Mouse (Mus musculus) thymus, postnatal 4 days (tissue): ENCODE measurements at regions not wholly inside any gene's neighbourhood (a gene's known extent, or its start where the extent isn't known, plus 50 kb on each side); places are given as distances from the start of the nearest gene placed in this dataset.

Experiments used
- DNase-seq: peaks from one replicate; pipeline ENCODE4 v3.0.0; 2021

DNA sequence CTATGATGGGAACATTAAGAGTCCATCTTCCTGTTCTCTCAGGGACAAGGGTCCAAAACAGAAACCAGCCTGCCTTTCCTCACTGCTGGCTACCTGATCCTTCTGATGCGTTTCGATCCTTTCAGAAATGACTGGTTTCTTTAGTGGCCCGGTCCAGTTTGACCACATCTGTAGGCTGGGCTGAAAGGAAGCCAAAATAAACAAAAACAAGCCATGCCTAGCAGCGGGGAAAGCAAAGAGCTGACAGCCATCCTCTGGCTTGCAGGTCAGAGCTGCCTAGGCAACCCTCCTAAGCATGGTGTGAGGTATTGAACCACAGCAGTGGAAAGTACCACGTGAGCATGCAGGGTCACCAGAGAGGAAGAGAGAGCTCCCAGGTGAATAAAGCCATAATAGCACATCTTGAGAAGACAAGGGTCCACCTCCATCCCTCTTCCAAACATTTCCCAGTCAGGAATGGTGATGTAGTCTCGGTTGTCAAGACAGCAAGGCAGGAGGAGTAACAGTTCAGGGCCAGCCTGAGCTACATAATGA, 146.6 kb downstream of the Rybp start:
- DNase-seq: no peak

DNA sequence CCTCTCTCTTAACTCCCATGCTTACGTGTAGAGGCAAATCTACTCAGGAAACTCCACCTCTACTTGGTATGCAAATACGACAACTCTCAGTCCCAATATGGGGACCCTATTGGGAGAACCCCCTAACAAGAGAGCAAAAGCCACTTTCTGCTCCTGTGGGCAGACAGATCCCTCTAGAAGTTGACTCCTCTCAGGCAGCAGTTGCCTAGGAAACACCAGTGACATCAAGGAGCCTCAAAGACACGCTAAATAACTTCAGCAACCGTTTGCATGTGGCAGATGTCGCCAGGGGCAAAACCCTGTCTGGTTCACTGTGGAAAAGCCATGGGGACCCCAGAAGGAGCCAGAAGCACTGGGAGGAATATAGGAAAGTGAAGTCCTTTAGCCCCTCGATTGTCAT, 147.5 kb downstream of the Rybp start:
- no peak for DNase-seq

DNA sequence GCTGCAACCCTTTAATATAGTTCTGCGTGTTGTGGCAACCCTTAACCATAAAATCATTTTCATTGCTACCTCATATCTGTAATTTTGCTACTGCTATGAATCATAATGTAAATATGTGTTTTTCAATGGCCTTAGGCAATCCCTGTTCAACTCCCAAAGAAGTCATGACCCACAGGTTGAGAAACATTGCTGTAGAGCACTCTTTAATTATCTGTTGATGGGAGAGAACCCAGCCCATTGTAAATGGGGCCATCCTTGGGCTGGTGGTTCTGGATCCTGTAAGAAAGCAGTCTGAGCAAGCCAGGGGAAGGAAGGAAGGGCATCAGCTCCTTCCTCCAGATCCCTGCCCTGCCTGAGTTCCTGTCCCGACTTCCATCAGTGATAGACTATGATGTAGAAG, 148.6 kb downstream of the Rybp start:
- DNase-seq: no peak

DNA sequence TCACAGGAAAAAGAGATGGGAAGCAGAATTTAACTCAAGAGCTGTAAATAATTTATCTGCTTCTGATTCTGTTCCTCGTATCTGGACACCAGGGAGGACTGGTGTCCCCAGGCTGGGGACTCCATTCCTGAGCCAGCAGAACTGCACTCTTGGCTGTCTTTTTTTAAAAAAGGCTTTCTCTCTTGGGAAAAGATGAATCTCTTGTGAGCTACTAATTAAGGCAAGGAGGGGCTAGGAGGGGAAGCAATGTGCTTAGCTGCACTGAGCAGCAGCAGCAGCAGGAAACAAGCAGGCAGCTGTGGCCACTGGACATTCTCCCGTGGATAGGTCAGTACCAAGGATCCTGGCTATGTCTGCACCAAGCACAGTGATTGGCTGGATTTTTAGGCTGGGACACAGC, 152.1 kb downstream of the Rybp start:
- no peak for DNase-seq

DNA sequence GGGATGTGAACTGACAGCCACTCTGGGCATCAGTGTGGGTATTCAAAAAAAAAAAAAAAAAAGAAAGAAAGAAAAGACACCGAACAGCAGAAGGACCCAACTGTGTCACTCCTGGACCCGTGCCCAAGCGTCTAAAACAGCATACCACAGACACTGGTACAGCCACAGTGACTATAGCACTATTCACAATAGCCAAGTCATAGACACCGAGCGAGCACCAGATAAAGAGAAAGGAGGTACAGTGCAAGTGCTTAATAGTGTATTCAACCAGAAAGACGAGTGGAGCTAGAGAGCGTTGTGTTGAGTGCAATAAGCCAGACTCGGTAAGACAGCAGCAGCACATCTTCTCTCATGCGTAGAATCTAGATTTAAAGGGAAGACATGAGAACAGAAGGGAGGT, 153.3 kb downstream of the Rybp start:
- DNase-seq: no peak

DNA sequence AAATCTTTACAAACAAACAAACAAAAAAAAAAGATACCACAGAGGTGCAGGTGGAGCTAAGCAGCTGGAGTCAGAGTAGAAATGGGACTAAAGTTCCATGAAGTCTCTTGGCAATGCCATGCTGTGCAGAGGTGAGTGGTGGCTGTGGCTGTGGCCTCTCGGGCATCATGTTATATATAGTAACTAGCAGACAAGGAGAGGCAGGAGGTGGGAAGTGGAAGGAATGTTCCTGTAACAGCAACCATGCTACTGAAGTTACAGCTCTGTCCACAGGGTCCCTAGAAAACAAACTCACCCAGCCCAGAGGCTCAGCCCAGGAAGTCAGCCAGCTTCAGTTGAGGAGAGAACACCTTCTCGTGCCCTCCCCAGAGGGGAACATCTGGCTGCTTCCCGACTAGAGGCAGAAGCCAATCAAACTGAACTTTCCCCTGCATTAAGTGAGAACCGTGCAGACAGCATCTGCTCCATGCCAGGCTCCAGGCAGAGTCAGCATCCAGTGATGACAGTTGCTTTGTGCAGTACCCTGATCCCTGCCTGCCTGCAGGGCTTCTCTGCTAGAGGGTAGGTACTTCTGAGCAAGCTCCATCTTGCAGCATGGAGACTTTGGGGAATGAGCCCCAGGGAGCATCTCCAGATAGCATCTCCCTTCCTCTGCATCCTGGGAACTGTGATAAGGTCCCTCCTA, 154.2 kb downstream of the Rybp start:
- no peak for DNase-seq

DNA sequence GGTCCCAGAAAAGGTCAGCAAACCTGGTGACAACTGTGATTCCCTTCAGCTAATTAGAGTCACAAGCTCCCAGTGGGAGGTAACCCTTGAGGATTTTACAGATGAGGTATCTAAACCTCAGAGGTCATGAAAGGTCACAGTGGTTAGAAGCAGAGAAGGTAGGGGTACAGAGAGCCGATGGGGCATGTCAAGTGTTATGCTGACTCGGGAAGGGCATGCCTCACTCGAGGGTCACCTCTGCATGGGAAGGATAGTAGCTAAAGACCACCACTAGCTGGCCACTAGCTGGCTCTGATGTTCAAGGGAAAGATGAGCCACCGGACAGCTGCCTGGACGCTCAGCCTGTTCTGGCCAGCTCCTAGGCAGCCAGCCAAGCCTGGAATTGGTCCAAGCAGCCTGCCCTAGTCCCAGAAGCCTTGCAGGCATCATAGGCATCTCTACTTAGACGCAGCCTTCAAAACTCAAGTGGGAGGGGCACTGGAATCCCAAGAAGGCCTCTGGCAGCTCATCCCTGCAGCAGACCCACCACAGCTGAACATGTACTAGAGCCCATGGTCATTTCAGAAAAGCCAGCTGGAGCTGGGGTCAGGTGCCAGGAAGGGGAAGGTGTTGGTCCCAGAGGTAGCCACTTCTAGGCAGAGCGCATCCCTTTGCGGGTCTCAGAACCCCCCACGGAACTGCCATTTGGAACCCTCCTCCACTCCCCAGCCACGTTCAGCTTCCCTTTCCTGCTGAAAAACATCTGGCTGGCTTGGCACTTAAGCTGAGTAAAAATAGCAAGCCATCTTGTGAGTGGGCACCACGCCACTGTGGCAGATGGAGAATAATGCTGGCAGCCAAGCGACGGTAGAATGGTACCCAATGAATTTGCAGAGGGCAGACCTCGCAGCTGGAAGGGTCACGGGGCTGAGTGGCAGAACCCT, 159.8 kb downstream of the Rybp start:
- DNase-seq: no peak

DNA sequence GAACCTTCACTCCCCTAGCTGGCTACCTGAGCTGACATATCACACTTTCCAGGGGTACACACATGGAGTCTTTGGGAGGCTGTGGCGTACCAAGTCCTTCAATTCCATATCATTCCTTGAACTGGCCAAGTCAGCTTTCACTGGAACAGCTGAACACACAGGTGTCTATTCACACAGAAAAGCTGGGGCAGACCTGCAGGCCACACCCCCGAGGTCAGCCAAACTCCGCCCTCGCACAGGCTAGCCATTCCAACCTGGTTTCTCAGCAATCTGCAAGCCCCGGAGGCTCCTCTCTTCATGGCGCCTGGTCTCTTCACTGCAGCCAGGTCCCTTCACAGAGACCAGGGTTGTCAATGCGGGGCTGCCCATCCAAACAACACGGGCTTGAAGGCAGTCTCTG, 160.5 kb downstream of the Rybp start:
- DNase-seq: no peak

DNA sequence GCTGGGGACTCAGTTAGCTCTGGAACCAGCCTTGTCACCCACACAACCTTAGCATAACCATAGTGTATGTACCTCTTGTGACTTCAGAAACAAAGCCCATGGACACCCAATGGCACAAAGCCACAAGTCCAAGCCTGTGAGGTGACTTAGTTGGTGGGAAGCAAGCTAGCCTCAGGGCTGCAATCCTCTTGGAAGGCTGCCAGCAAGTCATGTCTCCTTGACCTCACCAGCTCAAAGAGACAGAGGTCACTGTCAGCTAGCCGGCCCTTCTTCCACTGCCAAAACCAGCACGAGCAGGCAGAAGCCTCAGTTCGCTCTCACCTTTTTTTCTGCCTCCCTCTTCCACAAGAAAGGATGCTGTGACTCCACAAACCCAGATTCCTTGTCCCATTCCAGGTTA, 161.0 kb downstream of the Rybp start:
- no peak for DNase-seq

DNA sequence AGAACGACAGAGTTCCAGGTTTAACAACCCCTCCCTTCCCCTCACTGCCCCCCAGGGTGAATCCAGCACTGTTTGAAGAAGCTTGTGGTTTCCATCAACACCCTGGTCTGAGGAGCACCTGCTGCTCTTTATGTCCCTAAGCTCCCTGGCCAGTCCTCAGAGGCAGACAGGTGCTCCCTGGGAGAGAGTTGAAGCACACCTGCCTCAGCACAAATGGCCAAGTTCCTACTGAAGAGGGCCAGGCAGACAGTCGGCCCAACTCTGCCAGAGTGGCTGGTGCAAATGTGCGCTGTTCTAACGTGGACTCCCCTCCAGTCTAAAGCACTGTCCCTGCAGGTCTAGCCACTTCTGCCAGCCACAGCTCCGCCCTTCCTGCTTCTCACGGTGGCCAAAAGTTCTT, 166.0 kb downstream of the Rybp start:
- no peak for DNase-seq

DNA sequence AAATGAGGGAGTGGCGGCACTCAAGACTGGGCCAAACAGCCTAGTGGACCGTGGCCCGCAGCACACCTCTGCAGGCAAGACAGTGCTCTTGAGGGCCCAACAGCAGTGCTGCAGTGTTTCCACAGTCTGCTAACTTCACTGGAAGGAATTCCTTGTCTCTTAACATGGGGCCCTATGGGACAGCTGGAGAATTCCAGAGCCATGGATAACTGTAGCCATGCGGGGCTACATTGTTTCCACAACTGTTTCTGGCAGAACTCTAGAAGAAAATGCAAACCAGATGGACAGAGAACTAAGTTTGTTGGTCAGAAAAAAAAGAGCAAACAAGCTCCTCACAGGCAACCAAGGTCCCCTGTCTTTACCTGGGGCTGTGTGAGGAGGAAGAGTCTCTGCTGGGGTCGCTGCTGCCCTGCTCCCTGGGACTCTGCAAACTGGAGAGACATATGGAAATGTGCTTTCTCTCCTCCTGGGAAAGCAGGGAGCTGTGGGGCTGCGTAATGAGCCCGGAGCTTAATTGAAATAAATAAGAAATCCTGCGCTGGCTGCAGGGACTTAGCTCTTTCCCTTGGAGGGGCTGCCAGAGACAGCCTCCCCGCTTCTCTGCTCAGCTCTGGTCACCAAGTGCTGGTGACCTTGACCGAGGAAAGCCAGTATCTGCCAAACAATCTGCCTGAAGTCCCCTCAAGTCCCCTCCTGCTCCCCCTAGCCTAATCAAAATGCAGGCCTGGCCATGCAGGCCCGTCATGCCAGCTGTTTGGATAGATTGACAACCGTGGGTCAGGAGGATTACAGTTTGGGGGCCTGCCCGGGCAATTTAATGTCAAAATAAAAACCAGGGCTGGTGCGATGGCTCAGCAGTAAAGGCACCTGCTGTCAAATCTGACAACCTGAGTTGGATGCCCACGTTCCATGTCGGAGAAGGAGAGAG, 167.0 kb downstream of the Rybp start:
- no peak for DNase-seq

DNA sequence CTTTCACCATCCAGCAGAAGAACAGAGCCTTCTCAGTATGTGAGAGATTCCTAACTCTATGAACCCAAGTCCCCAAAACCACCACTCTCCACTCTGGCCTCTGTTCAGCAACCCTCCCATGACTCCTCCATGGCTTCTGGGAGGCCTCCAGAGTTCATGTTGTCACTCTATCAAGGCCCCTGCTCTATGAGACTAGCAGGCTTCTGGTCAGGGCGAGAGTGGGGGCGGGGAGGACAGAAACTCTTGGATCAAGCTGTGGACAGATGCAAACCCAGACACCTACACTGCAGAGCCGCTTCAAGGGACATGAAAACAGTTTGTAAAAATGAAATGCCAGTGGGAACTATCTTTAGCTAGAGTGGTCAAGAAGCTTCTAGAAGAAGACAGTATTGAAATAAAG, 170.2 kb downstream of the Rybp start:
- no peak for DNase-seq

DNA sequence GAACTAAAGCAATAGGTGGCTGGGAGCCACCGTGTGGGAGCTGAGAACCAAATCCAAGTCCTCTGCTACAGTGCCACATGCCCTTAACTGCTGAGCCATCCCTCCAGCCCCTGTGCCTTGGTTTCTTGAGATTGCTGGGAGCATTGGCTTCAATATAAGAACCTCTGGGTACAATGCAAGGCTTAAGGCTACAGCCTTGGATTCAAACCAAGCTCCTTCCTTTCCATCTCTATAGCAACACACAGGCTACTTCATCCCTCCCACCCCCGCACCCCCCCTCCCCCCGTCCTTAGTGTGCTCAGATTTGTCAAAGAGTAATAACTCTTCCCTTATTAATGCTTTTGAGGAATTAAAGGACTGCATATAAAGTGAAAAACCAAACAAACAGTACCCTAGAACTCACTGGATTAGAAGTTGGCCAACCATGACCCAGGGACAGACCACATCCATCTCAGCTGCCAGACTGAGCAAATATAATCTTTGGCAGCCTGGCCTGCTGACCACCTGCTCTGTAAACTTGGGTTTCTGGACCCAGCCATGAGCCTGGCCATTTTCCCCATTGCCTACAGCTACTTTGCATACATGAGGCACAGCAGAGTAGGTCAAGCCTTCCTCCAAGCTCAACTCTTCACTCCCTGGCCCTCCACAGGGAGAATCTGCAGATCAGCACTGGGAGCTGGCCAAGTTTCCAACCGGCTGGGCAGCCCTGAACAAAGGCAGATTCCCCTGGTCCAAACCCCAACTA, 173.7 kb downstream of the Rybp start:
- no peak for DNase-seq

DNA sequence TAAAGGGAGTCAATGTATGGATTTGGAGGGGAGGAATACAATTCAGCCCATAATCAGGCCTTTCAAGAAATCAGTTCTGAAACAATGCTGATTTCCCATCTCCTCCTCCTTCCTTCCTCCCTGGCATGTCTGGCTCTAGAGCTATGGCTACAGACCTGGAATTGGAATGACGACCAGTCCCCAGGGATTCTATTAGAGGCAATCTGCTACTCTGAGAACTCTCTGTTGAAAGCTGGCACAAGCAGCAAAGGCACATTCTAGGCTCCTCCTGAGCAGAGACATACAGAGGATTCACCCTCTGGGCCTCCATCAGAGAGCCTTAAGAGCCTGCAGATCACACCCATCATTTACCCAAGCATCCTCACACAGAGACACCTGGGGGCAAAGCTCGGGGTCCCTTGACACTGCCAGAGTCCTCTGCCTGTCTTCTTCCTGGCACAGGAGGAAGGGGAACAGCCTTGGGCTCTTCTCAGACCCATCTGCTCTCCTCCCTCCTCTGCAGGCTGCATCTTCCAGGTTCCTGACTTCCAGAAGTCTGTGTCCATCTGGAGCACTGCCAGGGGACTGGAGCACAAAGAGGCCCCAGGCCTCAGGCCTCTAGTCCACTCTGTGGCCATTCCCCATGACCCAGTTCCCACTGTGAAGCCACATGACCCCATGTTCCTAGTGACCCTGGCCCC, 176.2 kb downstream of the Rybp start:
- DNase-seq: no peak

DNA sequence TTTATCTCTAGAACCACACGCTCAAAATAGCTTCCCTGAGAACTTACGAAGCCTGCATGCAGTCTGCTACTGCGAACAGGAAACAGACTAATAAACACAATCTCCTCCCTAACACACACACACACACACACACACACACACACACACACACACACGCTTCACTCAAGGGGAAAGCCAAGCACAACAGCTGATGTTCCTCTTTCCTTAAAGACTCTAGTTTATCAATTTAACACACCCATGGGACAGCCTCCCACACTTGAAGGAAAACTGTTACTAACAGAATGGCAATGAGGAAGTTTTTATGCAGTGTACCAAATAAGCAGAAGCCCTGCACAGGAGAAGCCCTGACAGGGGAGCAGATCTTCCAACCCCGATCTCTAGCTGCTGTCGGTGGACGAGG, 177.3 kb downstream of the Rybp start:
- no peak for DNase-seq

DNA sequence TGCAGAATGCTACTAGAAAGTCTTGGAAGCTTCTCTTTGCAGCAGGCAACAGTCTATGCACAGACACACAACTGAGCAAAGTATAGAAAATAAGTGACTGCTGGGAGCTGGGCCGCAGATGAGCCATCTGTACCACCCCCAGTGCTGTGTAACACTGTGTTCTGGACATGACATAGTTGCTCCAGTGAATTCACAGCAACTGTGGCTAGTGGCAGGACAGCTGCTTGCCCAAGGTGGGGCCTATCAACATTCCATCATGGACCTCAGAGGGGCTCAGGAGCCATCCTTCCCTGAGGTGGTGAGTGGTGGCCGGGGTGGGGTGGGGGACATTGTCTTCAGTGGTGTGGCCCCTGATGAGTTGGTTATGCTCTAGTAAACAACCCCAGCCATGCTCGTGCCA, 177.9 kb downstream of the Rybp start:
- DNase-seq: no peak

DNA sequence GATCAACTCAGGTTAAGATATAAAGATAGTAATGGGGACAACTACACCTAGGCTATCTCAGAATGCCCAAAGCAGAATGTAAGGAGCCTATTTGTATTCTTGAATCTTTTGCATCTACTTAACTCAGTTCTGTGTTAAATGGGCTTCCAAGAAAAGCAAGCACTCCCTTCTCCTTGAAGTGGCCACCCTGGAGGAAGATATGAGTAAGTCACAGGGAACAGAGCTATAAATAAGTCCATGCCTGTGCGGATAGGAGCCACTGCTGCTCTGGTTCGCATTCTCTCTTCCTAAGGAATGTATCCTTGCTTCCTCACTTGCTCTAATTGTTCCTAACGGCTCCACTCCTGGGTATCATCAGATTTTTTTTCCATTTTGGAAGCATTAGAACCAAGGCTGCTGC, 179.8 kb downstream of the Rybp start:
- DNase-seq: no peak

DNA sequence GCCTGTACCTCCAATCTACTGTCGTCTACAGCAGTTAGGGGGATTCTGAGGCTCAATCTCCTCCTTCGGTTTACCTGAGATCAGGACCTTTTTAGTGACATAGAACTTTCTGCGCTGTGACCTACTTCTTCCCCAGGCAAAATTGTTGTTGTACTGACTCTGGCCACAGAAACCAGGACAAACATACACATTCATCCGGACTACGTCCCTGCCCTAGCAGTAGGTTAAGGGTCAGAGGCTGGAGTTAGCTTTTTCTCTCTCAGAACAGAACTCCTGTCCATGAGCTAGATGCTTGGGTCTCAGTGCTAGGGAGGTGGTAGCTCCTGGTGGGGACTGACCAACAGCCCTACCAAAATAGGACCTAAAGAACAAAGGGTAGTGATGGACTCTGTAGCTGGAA, 180.2 kb downstream of the Rybp start:
- DNase-seq: no peak

DNA sequence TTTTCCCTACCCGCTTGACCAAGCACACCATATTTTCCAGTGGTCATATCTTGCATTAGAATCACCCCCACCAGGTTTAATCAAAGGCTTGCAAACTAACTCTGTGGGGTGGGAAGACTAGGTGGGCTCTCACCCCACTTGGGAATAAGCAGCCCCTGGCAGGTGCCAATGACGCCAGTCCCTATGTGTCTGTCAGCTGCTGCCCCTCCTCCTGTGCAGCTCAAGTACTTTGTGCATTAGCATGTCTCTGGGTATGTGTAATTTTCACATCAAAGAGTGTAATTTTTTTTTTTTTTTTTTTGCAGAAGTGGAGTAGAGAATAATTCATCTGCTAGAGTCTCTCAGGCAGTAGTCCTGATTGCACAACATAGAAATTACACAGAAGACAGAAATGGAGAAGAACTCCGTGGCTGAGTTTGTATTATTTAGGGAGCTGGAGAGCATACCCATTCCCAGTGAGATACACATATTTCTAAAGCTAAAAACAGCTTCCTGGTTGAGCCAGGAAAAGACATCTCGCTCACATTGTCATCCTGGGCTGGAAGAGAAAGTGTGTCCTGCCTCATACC, 186.6 kb downstream of the Rybp start:
- no peak for DNase-seq

DNA sequence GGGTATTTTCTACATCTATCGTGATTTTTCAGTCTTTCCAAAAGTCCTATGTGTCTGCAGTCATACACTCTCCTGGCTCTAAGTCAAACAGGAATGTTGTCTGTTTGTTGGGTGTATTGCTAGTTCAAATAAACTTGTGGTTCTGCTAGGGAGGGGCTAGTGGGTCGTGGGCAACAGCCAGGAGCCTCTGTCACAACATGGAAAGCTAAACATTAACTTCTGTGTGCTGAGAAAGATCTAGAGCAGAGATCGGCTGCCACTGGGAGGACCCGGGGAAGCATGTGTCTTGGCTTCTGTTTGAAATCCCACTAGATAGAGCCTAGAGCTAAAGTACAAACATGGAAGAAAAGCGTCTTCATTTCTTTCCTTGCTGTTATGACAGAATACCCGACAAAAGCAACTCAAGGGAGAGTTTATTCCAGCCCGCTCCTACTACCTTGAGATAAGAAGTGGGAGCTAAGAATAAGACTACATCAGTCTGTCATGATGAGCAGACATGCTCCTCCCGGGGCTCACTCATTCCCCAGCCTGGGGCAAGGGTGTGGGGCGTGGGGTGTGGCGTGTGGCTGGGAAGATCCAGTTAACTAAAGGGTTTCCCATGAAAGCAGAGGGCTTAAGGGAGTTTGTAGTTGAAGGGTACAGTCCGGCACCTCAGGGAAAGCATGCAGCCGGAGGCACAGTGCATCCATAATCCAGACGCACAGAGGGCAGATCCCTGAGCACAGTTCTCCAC, 190.7 kb downstream of the Rybp start:
- DNase-seq: no peak
